In the genomic region with DNA sequence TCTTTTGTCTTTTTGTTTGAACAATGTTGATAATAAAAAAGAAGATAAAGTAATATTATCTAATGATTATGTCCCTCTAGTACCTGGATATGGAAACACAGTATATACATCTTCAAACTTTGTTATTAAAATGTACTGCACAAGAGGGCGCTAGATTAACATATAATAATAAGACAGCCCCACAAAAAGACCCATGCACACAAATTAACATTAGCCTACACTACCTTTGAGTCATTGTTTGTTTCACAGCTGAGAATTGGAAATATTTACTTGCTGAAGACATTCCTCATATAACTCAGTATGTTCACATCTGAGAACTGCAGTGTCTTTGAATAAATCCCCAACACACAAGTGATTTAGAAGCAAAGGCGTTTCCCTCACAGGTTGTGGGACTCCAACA, we compare ENCODE assay signal across 10 mouse cellular contexts. TPM values are rescaled to one million over a fixed set of nuclear protein-coding genes. Genes with fewer than 3 reads are reported as not detected.
A peak's percentile ranks its signal among the peaks of the same experiment; 100 is the strongest.
DNase-seq lines count a peak whose midpoint lies in the region; ATAC-seq and TF ChIP-seq lines count a peak whose summit lies in the region.
"Had no signal": no experiment of that assay in that cellular context is flagged by ENCODE, and none has a peak within 500 bp of the region (broad histone marks: within the 10 kb centered on the region; RNA-seq: fewer than 3 reads in every experiment).

No protein-coding gene starts in this region.

- no peaks in the 10 kb centered on the region for H3K9me3 ChIP-seq in heart, embryonic 11.5 days (replicated peaks; ENCODE audit: control insufficient read depth, low read length)
- H3K9me3 ChIP-seq: limb, embryonic 13.5 days had no signal

- H3K9ac ChIP-seq in heart, embryonic 11.5 days (ENCODE audit: low read depth, low read length), result no peak overlapping the region
- H3K9ac ChIP-seq: limb, embryonic 13.5 days had no signal

- TF ChIP-seq CTCF in thymus, adult 2 months (IDR thresholded peaks at IDR 0.05; ENCODE audit: borderline replicate concordance, control insufficient read depth, extremely low read depth, insufficient read depth, low read length, poor library complexity), result no peak

- no peak overlapping the region for H3K27ac ChIP-seq in heart, embryonic 11.5 days (ENCODE audit: low read depth, low read length)
- no peak overlapping the region for H3K27ac ChIP-seq in thymus, adult 2 months (ENCODE audit: control insufficient read depth, insufficient read depth, low read length)
- H3K27ac ChIP-seq: limb, embryonic 13.5 days had no signal

- ATAC-seq in inflammation-experienced regulatory T-cells, adult 6 months, result peak; percentile 32
- no peak for ATAC-seq in heart, embryonic 11.5 days (replicated peaks; ENCODE audit: insufficient number of reproducible peaks, low FRiP score, low TSS enrichment)

- peaks cover 1% of the 10 kb centered on the region; the same call in 1 of the 2 replicates for H3K4me1 ChIP-seq in heart, embryonic 11.5 days (ENCODE audit: control insufficient read depth, insufficient read depth, low read length)
- H3K4me1 ChIP-seq in thymus, adult 2 months (replicated peaks; ENCODE audit: control insufficient read depth, insufficient read depth, low read length), result no peaks in the 10 kb centered on the region

- H3K27me3 ChIP-seq in heart, embryonic 11.5 days (ENCODE audit: control insufficient read depth, insufficient read depth, low read length), result no peaks in the 10 kb centered on the region
- H3K27me3 ChIP-seq in thymus, adult 2 months (ENCODE audit: control insufficient read depth, insufficient read depth, low read length), result no peaks in the 10 kb centered on the region
- H3K27me3 ChIP-seq: limb, embryonic 13.5 days had no signal

- 46% methylated on average over 2 of the region's 2 CpGs for WGBS in heart, embryonic 11.5 days (ENCODE audit: insufficient replicate concordance)
- 46% methylated on average over 2 of the region's 2 CpGs for WGBS in thymus, adult 2 months

- H3K36me3 ChIP-seq in heart, embryonic 11.5 days (ENCODE audit: control insufficient read depth, insufficient read depth, low read length), result no peaks in the 10 kb centered on the region
- no peaks in the 10 kb centered on the region for H3K36me3 ChIP-seq in thymus, adult 2 months (ENCODE audit: control insufficient read depth, insufficient read depth, low read length)
- H3K36me3 ChIP-seq: limb, embryonic 13.5 days had no signal

- DNase-seq in heart, adult 8-10 months (ENCODE audit: low spot score), result peak; percentile 35
- DNase-seq in heart, postnatal 4 days, result no peak
- DNase-seq in A20 (ENCODE audit: low read depth, low spot score), result peak; percentile 43
- DNase-seq in ZHBTc4 (ENCODE audit: low read depth, low spot score), result peak; percentile 9
- no peak for DNase-seq in natural killer cell, adult 2 months (ENCODE audit: low spot score in 2 of 2)
- no peak for DNase-seq in thymus, adult 2 months
- DNase-seq: gastrocnemius, postnatal 36 days had no signal

- no peak for TF ChIP-seq POLR2A in thymus, adult 2 months (IDR thresholded peaks at IDR 0.05; ENCODE audit: control insufficient read depth, extremely low read depth, insufficient read depth, low read length, poor library complexity)

- H3K4me2 ChIP-seq in heart, embryonic 11.5 days, result no peak overlapping the region
- H3K4me2 ChIP-seq: limb, embryonic 13.5 days had no signal

- no peak overlapping the region for H3K4me3 ChIP-seq in heart, embryonic 11.5 days (ENCODE audit: low read depth, low read length)
- H3K4me3 ChIP-seq in thymus, adult 2 months (ENCODE audit: control insufficient read depth, insufficient read depth, low read length), result no peak overlapping the region
- H3K4me3 ChIP-seq: limb, embryonic 13.5 days had no signal

RNA-seq across cellular contexts. Expression of a gene that starts 33.8 kb away (rescaled TPM):
- not detected for total RNA-seq in heart, adult 8-10 months (2022)
- under 1 TPM in 1 of 2 experiments, not detected in 1; 0.45 TPM for total RNA-seq in heart, postnatal 4 days (2021)
- polyA plus RNA-seq in inflammation-experienced regulatory T-cells, adult 6 months (2017; shearing (Covaris generic)), result 1 to 10 TPM; 2.2 to 6.0 (median 3.7) TPM
- polyA plus RNA-seq in heart, embryonic 11.5 days (2014; fragmentation: Nextera tagmentation; extraction: Ambion mirVana), result 1.1 TPM in 2 replicates
- 0.23 and 1.0 TPM in 2 replicates for polyA plus RNA-seq in thymus, adult 2 months (2012; rRNA removed)
- total RNA-seq: gastrocnemius, postnatal 36 days had no signal

Comparison
In these comparisons a context has a peak if more than half of its experiments do, and no peak if none do; other contexts are left out.
1. DNase-seq: peak in heart, adult 8-10 months (single experiment), A20 (single experiment) and ZHBTc4 (single experiment); none in heart, postnatal 4 days (single experiment), natural killer cell, adult 2 months (0 of 2) and thymus, adult 2 months (single experiment).